Mouse (Mus musculus) hindbrain, embryonic 12.5 days (tissue): ENCODE data around the gene Coro2a. TPM values are rescaled to one million over a fixed set of nuclear protein-coding genes. Genes with fewer than 3 reads are reported as not detected.
A peak's percentile ranks its signal among the peaks of the same experiment; 100 is the strongest.

Experiments
- ATAC-seq: fragments of 200-750 bp; cut with Nextera tagmentation; 2 replicates; pipeline ENCODE4 v1.8.0; 2017; ENCODE audit warnings: moderate TSS enrichment; ENCODE audit not compliant: low FRiP score
- H3K27ac ChIP-seq: fragments of 300-500 bp; sonication (generic); 2 replicates; pipeline ENCODE4 v1.5.1; 2016; ENCODE audit warnings: mild to moderate bottlenecking
- H3K27me3 ChIP-seq: fragments of 300-500 bp; sonication (generic); 2 replicates; pipeline ENCODE4 v1.6.1; 2016; ENCODE audit warnings: mild to moderate bottlenecking
- H3K36me3 ChIP-seq: fragments of 300-500 bp; sonication (generic); 2 replicates; pipeline ENCODE4 v1.6.1; 2016; ENCODE audit warnings: mild to moderate bottlenecking
- H3K4me1 ChIP-seq: fragments of 300-500 bp; sonication (generic); 2 replicates; pipeline ENCODE4 v1.6.1; 2016
- H3K4me2 ChIP-seq: fragments of 300-500 bp; sonication (generic); replicated peaks from 2 replicates; pipeline ENCODE4 v1.6.1; 2016; ENCODE audit warnings: mild to moderate bottlenecking
- H3K4me3 ChIP-seq: fragments of 300-500 bp; sonication (generic); 2 replicates; pipeline ENCODE4 v1.5.1; 2016; ENCODE audit warnings: mild to moderate bottlenecking
- H3K9ac ChIP-seq: fragments of 300-500 bp; sonication (generic); 2 replicates; pipeline ENCODE4 v1.6.1; 2016; ENCODE audit warnings: mild to moderate bottlenecking, moderate library complexity
- H3K9me3 ChIP-seq: fragments of 300-500 bp; sonication (generic); replicated peaks from 2 replicates; pipeline ENCODE4 v1.6.1; 2016; ENCODE audit warnings: mild to moderate bottlenecking
- WGBS: fragments of 180-500 bp; shearing (Covaris S2); methylation state at CpG from one replicate; pipeline ENCODE4 v1.1.7; 2016; 5-methylcytosine and 5-hydroxymethylcytosine counted together
- polyA plus RNA-seq: library from polyadenylated mRNA; unstranded; fragments of >200 nt; fragmentation: Nextera tagmentation; extraction: Ambion mirVana; gene quantifications from 2 replicates; pipeline ENCODE4 v1.2.1, GENCODE M21; 2016

Gene Coro2a
- polyA plus RNA-seq, 1 experiment from 2014 or later: 7.0 TPM

GRCm38 (mm10) chr4:46526798-46527557 is 75.0 kb downstream of the Coro2a start:
- Histone ChIP-seq H3K36me3 (no peaks in the 10 kb centered on the region), H3K4me2 (peak overlapping the region; percentile 49), H3K9me3 (no peaks in the 10 kb centered on the region), H3K4me3 (peak overlapping the region; percentile 22), H3K27ac (no peak overlapping the region), H3K9ac (peak overlapping the region; percentile 35; the same call in 1 of the 2 replicates), H3K4me1 (0 out of 2 replicates have a peak, but pooled peaks cover 4% of the 10 kb centered on the region), H3K27me3 (peaks cover 9% of the 10 kb centered on the region; the same call in 1 of the 2 replicates)
- WGBS: 34% methylated on average over 17 of the region's 17 CpGs
- peak; percentile 43; the same call in 1 of the 2 replicates for ATAC-seq

- H3K4me1 ChIP-seq: 0 out of 2 replicates have a peak, but pooled peaks cover 4% of the 10 kb centered on the region
- ATAC-seq: no peak
- no peak overlapping the region for H3K4me2 ChIP-seq
- 79% methylated on average over 3 of the region's 3 CpGs for WGBS
- H3K4me3 ChIP-seq: no peak overlapping the region
- no peak overlapping the region for H3K27ac ChIP-seq
- no peak overlapping the region for H3K9ac ChIP-seq
- no peaks in the 10 kb centered on the region for H3K9me3 ChIP-seq
- H3K27me3 ChIP-seq: peaks cover 11% of the 10 kb centered on the region; the same call in 1 of the 2 replicates
- no peaks in the 10 kb centered on the region for H3K36me3 ChIP-seq
These were observed 75.8 kb downstream of the Coro2a start for GRCm38 (mm10) chr4:46526226-46526625.

- 81% methylated on average over 4 of the region's 4 CpGs for WGBS
- no peak overlapping the region for H3K4me2 ChIP-seq
- H3K9ac ChIP-seq: no peak overlapping the region
- no peak overlapping the region for H3K4me3 ChIP-seq
- H3K4me1 ChIP-seq: 0 out of 2 replicates have a peak, but pooled peaks cover 4% of the 10 kb centered on the region
- H3K9me3 ChIP-seq: no peaks in the 10 kb centered on the region
- ATAC-seq: no peak
- H3K27ac ChIP-seq: no peak overlapping the region
- no peaks in the 10 kb centered on the region for H3K36me3 ChIP-seq
- 0 out of 2 replicates have a peak, but pooled peaks cover 11% of the 10 kb centered on the region for H3K27me3 ChIP-seq
These were observed 78.7 kb downstream of the Coro2a start for GRCm38 (mm10) chr4:46523324-46523723.

- no peak overlapping the region for H3K4me3 ChIP-seq
- H3K9ac ChIP-seq: no peak overlapping the region
- no peak overlapping the region for H3K27ac ChIP-seq
- H3K4me1 ChIP-seq: no peaks in the 10 kb centered on the region
- no peaks in the 10 kb centered on the region for H3K36me3 ChIP-seq
- WGBS: 89% methylated on average over 10 of the region's 10 CpGs
- H3K9me3 ChIP-seq: no peaks in the 10 kb centered on the region
- 0 out of 2 replicates have a peak, but pooled peaks cover 8% of the 10 kb centered on the region for H3K27me3 ChIP-seq
- no peak for ATAC-seq
- H3K4me2 ChIP-seq: no peak overlapping the region
These were observed 80.5 kb downstream of the Coro2a start for GRCm38 (mm10) chr4:46521457-46521856.

GRCm38 (mm10) chr4:46520491-46520890 is 81.5 kb downstream of the Coro2a start:
- WGBS: 82% methylated on average over 2 of the region's 2 CpGs
- Histone ChIP-seq H3K4me2 (no peak overlapping the region), H3K27ac (no peak overlapping the region), H3K4me1 (no peaks in the 10 kb centered on the region), H3K4me3 (no peak overlapping the region), H3K27me3 (0 out of 2 replicates have a peak, but pooled peaks cover 5% of the 10 kb centered on the region), H3K9me3 (no peaks in the 10 kb centered on the region), H3K36me3 (no peaks in the 10 kb centered on the region), H3K9ac (no peak overlapping the region)
- no peak for ATAC-seq

GRCm38 (mm10) chr4:46507736-46508460 is 94.1 kb downstream of the Coro2a start:
- Histone ChIP-seq H3K4me2 (peak overlapping the region; percentile 85), H3K36me3 (peaks cover 5% of the 10 kb centered on the region; the same call in 1 of the 2 replicates), H3K27me3 (peaks cover 18% of the 10 kb centered on the region), H3K4me3 (peak overlapping the region; percentile 67; the same call in 1 of the 2 replicates), H3K9ac (no peak overlapping the region), H3K9me3 (no peaks in the 10 kb centered on the region), H3K4me1 (peaks cover 6% of the 10 kb centered on the region; the same call in 1 of the 2 replicates), H3K27ac (no peak overlapping the region)
- 11% methylated on average over 16 of the region's 16 CpGs for WGBS
- peak; percentile 43; the same call in 1 of the 2 replicates for ATAC-seq

GRCm38 (mm10) chr4:46506801-46507610 is 95.0 kb downstream of the Coro2a start:
- peak overlapping the region; percentile 66; the same call in 1 of the 2 replicates for H3K27ac ChIP-seq

GRCm38 (mm10) chr4:46505361-46506057 is 96.5 kb downstream of the Coro2a start:
- ATAC-seq: no peak
- Histone ChIP-seq H3K4me2 (no peak overlapping the region), H3K9ac (no peak overlapping the region), H3K27me3 (peaks cover 28% of the 10 kb centered on the region), H3K9me3 (no peaks in the 10 kb centered on the region), H3K27ac (no peak overlapping the region), H3K4me1 (peaks cover 11% of the 10 kb centered on the region; the same call in 1 of the 2 replicates), H3K4me3 (no peak overlapping the region), H3K36me3 (peaks cover 25% of the 10 kb centered on the region)
- WGBS: 62% methylated on average over 8 of the region's 8 CpGs

More at GRCm38 (mm10) chr4:46506801-46507610, 95.0 kb downstream of the Coro2a start:
- peak; percentile 96 for ATAC-seq
- peak overlapping the region; percentile 85 for H3K4me2 ChIP-seq
- no peaks in the 10 kb centered on the region for H3K9me3 ChIP-seq
- H3K36me3 ChIP-seq: peaks cover 13% of the 10 kb centered on the region
- H3K4me3 ChIP-seq: peak overlapping the region; percentile 67
- whole genome bisulfite sequencing: under 1% methylated on average over 94 of the region's 94 CpGs
- peaks cover 11% of the 10 kb centered on the region; the same call in 1 of the 2 replicates for H3K4me1 ChIP-seq
- peak overlapping the region; percentile 70 for H3K9ac ChIP-seq
- H3K27me3 ChIP-seq: peaks cover 18% of the 10 kb centered on the region

- no peak overlapping the region for H3K9ac ChIP-seq
- no peak overlapping the region for H3K27ac ChIP-seq
- no peaks in the 10 kb centered on the region for H3K9me3 ChIP-seq
- WGBS: 72% methylated on average over 3 of the region's 3 CpGs
- no peak overlapping the region for H3K4me3 ChIP-seq
- peaks cover 32% of the 10 kb centered on the region for H3K36me3 ChIP-seq
- ATAC-seq: no peak
- peaks cover 33% of the 10 kb centered on the region for H3K27me3 ChIP-seq
- peaks cover 11% of the 10 kb centered on the region; the same call in 1 of the 2 replicates for H3K4me1 ChIP-seq
- no peak overlapping the region for H3K4me2 ChIP-seq
These were observed 98.1 kb downstream of the Coro2a start for GRCm38 (mm10) chr4:46503881-46504280.

- no peak overlapping the region for H3K4me2 ChIP-seq
- no peak overlapping the region for H3K4me3 ChIP-seq
- WGBS: 61% methylated on average over 16 of the region's 16 CpGs
- peaks cover 32% of the 10 kb centered on the region for H3K36me3 ChIP-seq
- no peaks in the 10 kb centered on the region for H3K9me3 ChIP-seq
- H3K27me3 ChIP-seq: peaks cover 33% of the 10 kb centered on the region
- no peak for ATAC-seq
- H3K9ac ChIP-seq: no peak overlapping the region
- H3K27ac ChIP-seq: no peak overlapping the region
- H3K4me1 ChIP-seq: peaks cover 11% of the 10 kb centered on the region; the same call in 1 of the 2 replicates
These were observed 99.1 kb downstream of the Coro2a start for GRCm38 (mm10) chr4:46502606-46503502.
